ENCODE assay signal across 8 mouse cellular contexts in genomic region chr19:57355451-57356251, GRCm38 (mm10). TPM values are rescaled to one million over a fixed set of nuclear protein-coding genes. Genes with fewer than 3 reads are reported as not detected.
DNase-seq lines count a peak whose midpoint lies in the region; ATAC-seq and TF ChIP-seq lines count a peak whose summit lies in the region.
"Had no signal": no experiment of that assay in that cellular context is flagged by ENCODE, and none has a peak within 500 bp of the region (broad histone marks: within the 10 kb centered on the region; RNA-seq: fewer than 3 reads in every experiment).

No protein-coding gene starts in this region.

- H3K4me2 ChIP-seq in heart, embryonic 12.5 days: peak overlapping the region; percentile 12; the same call in 1 of the 2 replicates

- DNase-seq in testis, postnatal 10 days (ENCODE audit: low spot score): no peak
- DNase-seq in lung, postnatal 10 days: peak; percentile 42
- peak; percentile 87 for DNase-seq in thymus, postnatal 14 days
- no peak for DNase-seq in left cerebral cortex, adult 18-20 months (ENCODE audit: low spot score in 2 of 2)
- no peak for DNase-seq in cerebellum, postnatal 36 days

- 0 out of 2 replicates have a peak overlapping the region, but pooled peaks have one; percentile 43 for H3K27ac ChIP-seq in testis, adult 2 months (ENCODE audit: control insufficient read depth, insufficient read depth, low read depth, low read length)
- peak overlapping the region; percentile 59 for H3K27ac ChIP-seq in heart, embryonic 12.5 days (ENCODE audit: poor library complexity, severe bottlenecking)

- H3K9me3 ChIP-seq in heart, embryonic 12.5 days (replicated peaks): no peaks in the 10 kb centered on the region

- no peak overlapping the region for H3K4me3 ChIP-seq in testis, adult 2 months (ENCODE audit: control insufficient read depth, low read depth, low read length)
- H3K4me3 ChIP-seq in heart, embryonic 12.5 days: no peak overlapping the region
- H3K4me3 ChIP-seq: erythroblast, embryonic 14.5 days had no signal

- H3K27me3 ChIP-seq in testis, adult 2 months (ENCODE audit: control insufficient read depth, insufficient read depth, low read length): no peaks in the 10 kb centered on the region
- no peaks in the 10 kb centered on the region for H3K27me3 ChIP-seq in heart, embryonic 12.5 days (replicated peaks)

- no peak overlapping the region for H3K9ac ChIP-seq in heart, embryonic 12.5 days

- WGBS in heart, embryonic 12.5 days: 68% methylated on average over 16 of the region's 16 CpGs

- H3K4me1 ChIP-seq in testis, adult 2 months (ENCODE audit: control insufficient read depth, insufficient read depth, low read length): peaks cover 16% of the 10 kb centered on the region
- peaks cover 43% of the 10 kb centered on the region for H3K4me1 ChIP-seq in heart, embryonic 12.5 days (replicated peaks)

- TF ChIP-seq CTCF in testis, adult 2 months (IDR thresholded peaks at IDR 0.05; ENCODE audit: control insufficient read depth, insufficient read depth, insufficient replicate concordance, low read depth, low read length): no peak

- no peaks in the 10 kb centered on the region for H3K36me3 ChIP-seq in testis, adult 2 months (ENCODE audit: control insufficient read depth, insufficient read depth, low read length)
- H3K36me3 ChIP-seq in heart, embryonic 12.5 days: no peaks in the 10 kb centered on the region

- 0 out of 2 replicates have a peak, but pooled peaks have one; percentile 34 for ATAC-seq in heart, embryonic 12.5 days (ENCODE audit: insufficient number of reproducible peaks, low FRiP score)

- no peak for TF ChIP-seq POLR2A in testis, adult 2 months (IDR thresholded peaks at IDR 0.05; ENCODE audit: control insufficient read depth, low read depth, low read length)

RNA-seq across cellular contexts. Expression of gene Fam160b1, which starts 4.8 kb away (rescaled TPM):
- 12.3 and 13.7 TPM in 2 replicates for polyA plus RNA-seq in testis, adult 2 months (2012; rRNA removed)
- polyA plus RNA-seq in heart, embryonic 12.5 days (2016; fragmentation: Nextera tagmentation; extraction: Ambion mirVana): 15.4 TPM in 2 replicates
- total RNA-seq in left cerebral cortex, adult 18-20 months (2021): 10 to 100 TPM; 25.3 to 26.3 TPM

RNA-seq across cellular contexts. Expression of gene Ablim1, which starts 40.9 kb away (rescaled TPM):
- 3.0 and 4.1 TPM in 2 replicates for polyA plus RNA-seq in testis, adult 2 months (2012; rRNA removed)
- polyA plus RNA-seq in heart, embryonic 12.5 days (2016; fragmentation: Nextera tagmentation; extraction: Ambion mirVana): 53.4 and 53.5 TPM in 2 replicates
- 100 to 1,000 TPM; 115 to 119 TPM for total RNA-seq in left cerebral cortex, adult 18-20 months (2021)

Comparison
In these comparisons a context has a peak if more than half of its experiments do, and no peak if none do; other contexts are left out.
1. DNase-seq: peak in lung, postnatal 10 days (single experiment) and thymus, postnatal 14 days (single experiment); none in testis, postnatal 10 days (single experiment), left cerebral cortex, adult 18-20 months (0 of 2) and cerebellum, postnatal 36 days (0 of 2).
2. RNA of gene Ablim1, which starts 40.9 kb away (polyA plus RNA-seq): 53.4 to 53.5 TPM in heart, embryonic 12.5 days; 3.0 to 4.1 TPM in testis, adult 2 months; every median in the first group is over 10 times any median in the second.